Mouse (Mus musculus): Measurements from ENCODE around the gene Per2. TPM values are rescaled to one million over a fixed set of nuclear protein-coding genes. Genes with fewer than 3 reads are reported as not detected.

Per2 gene
- polyA plus RNA-seq, 1 experiment from 2014 or later = 3.6 TPM

DNA sequence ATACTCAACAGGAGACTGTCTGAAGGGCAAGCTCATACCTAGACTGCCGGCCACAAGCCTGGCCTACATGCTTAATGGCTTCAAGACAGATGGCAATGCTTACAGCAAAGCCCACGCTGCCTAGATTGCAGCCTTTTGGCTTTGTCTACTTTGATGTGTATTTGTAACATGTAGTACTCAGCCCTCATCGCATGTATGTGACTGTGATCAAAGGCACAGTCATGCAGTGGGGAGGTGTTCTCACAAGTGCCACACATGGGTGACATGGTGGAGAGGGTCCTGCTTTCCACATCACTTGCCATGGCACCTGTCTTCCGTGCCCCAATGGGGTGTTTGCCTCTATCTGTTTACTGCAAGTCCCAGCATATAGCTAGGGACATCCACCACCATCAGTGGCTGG is 12.6 kb downstream of the Per2 start:
- Histone ChIP-seq H3K36me3 (peaks cover 42% of the 10 kb centered on the region), H3K27ac (ENCODE audit: poor library complexity, severe bottlenecking) (peak overlapping the region; percentile 36; the same call in 1 of the 2 replicates), H3K9me3 (replicated peaks) (peaks cover 9% of the 10 kb centered on the region), H3K4me3 (no peak overlapping the region), H3K4me2 (no peak overlapping the region), H3K9ac (no peak overlapping the region), H3K4me1 (replicated peaks) (peaks cover 47% of the 10 kb centered on the region), H3K27me3 (replicated peaks) (no peaks in the 10 kb centered on the region)
- 79% methylated on average over 4 of the region's 4 CpGs for WGBS
- ATAC-seq (ENCODE audit: insufficient number of reproducible peaks, low FRiP score) = no peak

- H3K27me3 ChIP-seq (replicated peaks) = no peaks in the 10 kb centered on the region
- ATAC-seq (ENCODE audit: insufficient number of reproducible peaks, low FRiP score) = 0 out of 2 replicates have a peak, but pooled peaks have one; percentile 9
- H3K27ac ChIP-seq (ENCODE audit: poor library complexity, severe bottlenecking) = peak overlapping the region; percentile 36; the same call in 1 of the 2 replicates
- H3K4me2 ChIP-seq = no peak overlapping the region
- peaks cover 9% of the 10 kb centered on the region for H3K9me3 ChIP-seq (replicated peaks)
- peaks cover 42% of the 10 kb centered on the region for H3K4me1 ChIP-seq (replicated peaks)
- 55% methylated on average over 8 of the region's 8 CpGs for WGBS
- H3K9ac ChIP-seq = no peak overlapping the region
- no peak overlapping the region for H3K4me3 ChIP-seq
- peaks cover 42% of the 10 kb centered on the region for H3K36me3 ChIP-seq
Measured at GRCm38 (mm10) chr1:91446060-91446459, 13.1 kb downstream of the Per2 start.

- no peak for ATAC-seq (ENCODE audit: insufficient number of reproducible peaks, low FRiP score)
- Histone ChIP-seq H3K27me3 (replicated peaks) (no peaks in the 10 kb centered on the region), H3K4me2 (no peak overlapping the region), H3K4me3 (no peak overlapping the region), H3K9ac (no peak overlapping the region), H3K36me3 (peaks cover 50% of the 10 kb centered on the region), H3K4me1 (replicated peaks) (peaks cover 35% of the 10 kb centered on the region), H3K27ac (ENCODE audit: poor library complexity, severe bottlenecking) (no peak overlapping the region), H3K9me3 (replicated peaks) (peaks cover 9% of the 10 kb centered on the region)
- 86% methylated on average over 17 of the region's 17 CpGs for WGBS
Measured at GRCm38 (mm10) chr1:91444841-91445830, 14.0 kb downstream of the Per2 start.

- no peak for ATAC-seq (ENCODE audit: insufficient number of reproducible peaks, low FRiP score)
- peaks cover 60% of the 10 kb centered on the region for H3K36me3 ChIP-seq
Measured at GRCm38 (mm10) chr1:91442350-91442990, 16.7 kb downstream of the Per2 start.

DNA sequence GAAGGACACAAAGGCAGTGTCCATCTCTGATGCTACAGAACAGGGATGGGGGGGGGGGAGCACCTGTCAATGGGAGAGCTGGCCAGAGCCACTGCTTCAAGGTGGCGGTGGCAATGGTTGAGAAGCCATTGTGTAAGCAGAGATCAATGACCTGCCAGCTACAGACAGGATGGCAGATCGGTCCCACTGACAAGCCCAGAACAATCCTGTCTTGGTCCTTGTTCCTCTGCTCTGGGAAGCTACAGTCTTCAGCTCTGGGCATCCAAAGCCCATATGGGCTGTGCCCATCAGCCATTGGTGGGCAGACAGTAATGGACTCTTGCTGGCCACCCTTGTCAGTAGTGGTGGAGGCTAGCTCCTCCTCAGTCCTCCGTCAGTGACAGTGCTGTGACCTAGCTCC is 17.3 kb downstream of the Per2 start:
- no peak for ATAC-seq (ENCODE audit: insufficient number of reproducible peaks, low FRiP score)
- Histone ChIP-seq H3K36me3 (peaks cover 54% of the 10 kb centered on the region), H3K9me3 (replicated peaks) (no peaks in the 10 kb centered on the region), H3K27ac (ENCODE audit: poor library complexity, severe bottlenecking) (no peak overlapping the region), H3K9ac (no peak overlapping the region), H3K27me3 (replicated peaks) (no peaks in the 10 kb centered on the region), H3K4me2 (no peak overlapping the region), H3K4me3 (no peak overlapping the region), H3K4me1 (replicated peaks) (peaks cover 15% of the 10 kb centered on the region)
- WGBS = 92% methylated on average over 3 of the region's 3 CpGs

More at GRCm38 (mm10) chr1:91442350-91442990, 16.7 kb downstream of the Per2 start:
- peaks cover 13% of the 10 kb centered on the region for H3K4me1 ChIP-seq (replicated peaks)
- no peaks in the 10 kb centered on the region for H3K27me3 ChIP-seq (replicated peaks)
- H3K4me3 ChIP-seq = no peak overlapping the region
- no peak overlapping the region for H3K27ac ChIP-seq (ENCODE audit: poor library complexity, severe bottlenecking)
- H3K9me3 ChIP-seq (replicated peaks) = peaks cover 6% of the 10 kb centered on the region
- 89% methylated on average over 7 of the region's 7 CpGs for WGBS
- no peak overlapping the region for H3K9ac ChIP-seq
- H3K4me2 ChIP-seq = no peak overlapping the region

GRCm38 (mm10) chr1:91439776-91440175 is 19.3 kb downstream of the Per2 start:
- no peak for ATAC-seq (ENCODE audit: insufficient number of reproducible peaks, low FRiP score)
- WGBS = 83% methylated on average over 8 of the region's 8 CpGs

DNA sequence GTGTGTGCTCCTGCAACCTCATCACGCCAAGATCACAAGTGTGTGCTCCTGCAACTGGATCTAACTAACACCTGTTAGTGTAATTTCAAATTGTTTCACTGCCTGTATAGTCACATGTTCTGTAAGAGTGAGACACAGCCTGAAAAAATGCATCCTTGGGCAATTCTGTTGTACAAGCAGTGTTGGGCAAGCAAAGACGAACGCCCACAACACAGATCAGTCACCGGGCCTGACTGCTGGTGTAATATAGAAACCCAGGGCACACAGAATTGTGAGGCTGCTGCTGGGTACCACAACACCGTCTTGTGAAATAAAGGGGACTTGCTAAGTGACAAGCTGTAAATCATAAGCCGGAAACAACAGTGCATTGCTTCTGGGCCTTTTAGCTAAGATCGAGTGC is 21.6 kb downstream of the Per2 start:
- no peak overlapping the region for H3K4me3 ChIP-seq
- H3K36me3 ChIP-seq = peaks cover 49% of the 10 kb centered on the region
- no peak overlapping the region for H3K9ac ChIP-seq
- H3K27ac ChIP-seq (ENCODE audit: poor library complexity, severe bottlenecking) = no peak overlapping the region
- H3K4me1 ChIP-seq (replicated peaks) = peaks cover 24% of the 10 kb centered on the region
- no peak for ATAC-seq (ENCODE audit: insufficient number of reproducible peaks, low FRiP score)
- no peak overlapping the region for H3K4me2 ChIP-seq
- no peaks in the 10 kb centered on the region for H3K9me3 ChIP-seq (replicated peaks)
- no peaks in the 10 kb centered on the region for H3K27me3 ChIP-seq (replicated peaks)
- 92% methylated on average over 7 of the region's 7 CpGs for WGBS

More at GRCm38 (mm10) chr1:91439776-91440175, 19.3 kb downstream of the Per2 start:
- Histone ChIP-seq H3K4me2 (no peak overlapping the region), H3K9me3 (replicated peaks) (no peaks in the 10 kb centered on the region), H3K27ac (ENCODE audit: poor library complexity, severe bottlenecking) (no peak overlapping the region), H3K4me3 (no peak overlapping the region), H3K27me3 (replicated peaks) (no peaks in the 10 kb centered on the region), H3K4me1 (replicated peaks) (peaks cover 24% of the 10 kb centered on the region), H3K9ac (no peak overlapping the region), H3K36me3 (peaks cover 46% of the 10 kb centered on the region)

GRCm38 (mm10) chr1:91437083-91437400 is 22.1 kb downstream of the Per2 start:
- Histone ChIP-seq H3K4me2 (no peak overlapping the region), H3K27me3 (replicated peaks) (no peaks in the 10 kb centered on the region), H3K27ac (ENCODE audit: poor library complexity, severe bottlenecking) (peak overlapping the region; percentile 82), H3K4me1 (replicated peaks) (peaks cover 24% of the 10 kb centered on the region), H3K4me3 (no peak overlapping the region), H3K9me3 (replicated peaks) (no peaks in the 10 kb centered on the region), H3K9ac (no peak overlapping the region), H3K36me3 (peaks cover 51% of the 10 kb centered on the region)
- 86% methylated on average over 3 of the region's 3 CpGs for WGBS
- ATAC-seq (ENCODE audit: insufficient number of reproducible peaks, low FRiP score) = no peak

- peaks cover 49% of the 10 kb centered on the region for H3K36me3 ChIP-seq
- no peaks in the 10 kb centered on the region for H3K9me3 ChIP-seq (replicated peaks)
- peak overlapping the region; percentile 82 for H3K27ac ChIP-seq (ENCODE audit: poor library complexity, severe bottlenecking)
- H3K9ac ChIP-seq = no peak overlapping the region
- no peak overlapping the region for H3K4me2 ChIP-seq
- 60% methylated on average over 6 of the region's 6 CpGs for WGBS
- no peaks in the 10 kb centered on the region for H3K27me3 ChIP-seq (replicated peaks)
- H3K4me3 ChIP-seq = no peak overlapping the region
- H3K4me1 ChIP-seq (replicated peaks) = peaks cover 24% of the 10 kb centered on the region
- peak; percentile 80 for ATAC-seq (ENCODE audit: insufficient number of reproducible peaks, low FRiP score)
Measured at GRCm38 (mm10) chr1:91436380-91437082, 22.6 kb downstream of the Per2 start.

DNA sequence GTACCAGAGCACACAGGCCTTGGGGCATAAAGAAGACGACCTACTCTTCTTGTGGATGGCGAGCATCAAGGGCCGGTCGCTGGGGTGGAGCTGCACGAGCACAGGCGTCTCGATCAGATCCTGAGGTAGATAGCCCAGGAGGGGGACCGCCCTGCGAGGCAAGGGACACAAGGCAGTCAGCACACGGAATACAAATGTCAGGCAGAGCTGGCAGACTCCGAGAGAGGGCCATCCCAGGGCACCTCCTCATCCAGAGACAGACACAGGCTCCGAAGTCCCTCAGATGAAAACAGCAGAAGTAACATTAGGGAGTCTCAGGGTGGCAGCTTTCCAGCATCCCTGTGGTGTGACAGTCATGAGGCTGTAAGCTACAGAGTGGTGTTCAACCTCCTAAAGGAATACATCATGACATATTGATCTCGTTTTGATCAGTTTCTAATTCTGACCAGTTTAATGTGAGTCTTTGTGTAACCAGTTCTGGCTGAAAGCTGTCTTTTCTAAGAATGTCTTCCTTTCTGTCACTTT is 23.5 kb downstream of the Per2 start:
- H3K27ac ChIP-seq (ENCODE audit: poor library complexity, severe bottlenecking) = peak overlapping the region; percentile 82
- H3K9ac ChIP-seq = no peak overlapping the region
- no peaks in the 10 kb centered on the region for H3K9me3 ChIP-seq (replicated peaks)
- no peak overlapping the region for H3K4me2 ChIP-seq
- peaks cover 47% of the 10 kb centered on the region for H3K36me3 ChIP-seq
- WGBS = 82% methylated on average over 13 of the region's 13 CpGs
- no peak for ATAC-seq (ENCODE audit: insufficient number of reproducible peaks, low FRiP score)
- no peak overlapping the region for H3K4me3 ChIP-seq
- no peaks in the 10 kb centered on the region for H3K27me3 ChIP-seq (replicated peaks)
- H3K4me1 ChIP-seq (replicated peaks) = peaks cover 24% of the 10 kb centered on the region

- H3K9ac ChIP-seq = no peak overlapping the region
- no peak overlapping the region for H3K27ac ChIP-seq (ENCODE audit: poor library complexity, severe bottlenecking)
- ATAC-seq (ENCODE audit: insufficient number of reproducible peaks, low FRiP score) = no peak
- H3K4me1 ChIP-seq (replicated peaks) = peaks cover 24% of the 10 kb centered on the region
- no peaks in the 10 kb centered on the region for H3K9me3 ChIP-seq (replicated peaks)
- H3K36me3 ChIP-seq = peaks cover 42% of the 10 kb centered on the region
- no peak overlapping the region for H3K4me2 ChIP-seq
- H3K4me3 ChIP-seq = no peak overlapping the region
- H3K27me3 ChIP-seq (replicated peaks) = no peaks in the 10 kb centered on the region
- WGBS = 89% methylated on average over 8 of the region's 8 CpGs
Measured at GRCm38 (mm10) chr1:91434905-91435304, 24.2 kb downstream of the Per2 start.

Measured in heart, embryonic 12.5 days (tissue).